Mouse (Mus musculus) heart, postnatal 0 days (tissue): Measurements from ENCODE around the gene Pola2. TPM values are rescaled to one million over a fixed set of nuclear protein-coding genes. Genes with fewer than 3 reads are reported as not detected.

Source experiments
- ATAC-seq: fragments of 200-750 bp; cut with Nextera tagmentation; 2 replicates; pipeline ENCODE4 v1.8.0; 2017; ENCODE audit warnings: low read depth, moderate number of reproducible peaks, moderate library complexity; ENCODE audit not compliant: insufficient read depth
- DNase-seq: peaks from one replicate; pipeline ENCODE4 v3.0.0-alpha.2; 2016; ENCODE audit warnings: low spot score
- H3K27ac ChIP-seq: fragments of 300-500 bp; sonication (generic); 2 replicates; pipeline ENCODE4 v1.5.1; 2014; ENCODE audit warnings: low read depth, mild to moderate bottlenecking
- H3K27me3 ChIP-seq: fragments of 300-500 bp; sonication (generic); 2 replicates; pipeline ENCODE4 v1.6.1; 2014; ENCODE audit warnings: low read length, mixed read lengths; ENCODE audit not compliant: control insufficient read depth, insufficient read depth
- H3K36me3 ChIP-seq: fragments of 300-500 bp; sonication (generic); replicated peaks from 2 replicates; pipeline ENCODE4 v1.6.1; 2014; ENCODE audit warnings: low read length, mixed read lengths; ENCODE audit not compliant: control insufficient read depth, insufficient read depth
- H3K4me1 ChIP-seq: fragments of 300-500 bp; sonication (generic); 2 replicates; pipeline ENCODE4 v1.6.1; 2014; ENCODE audit warnings: antibody characterized with exemption; ENCODE audit not compliant: control insufficient read depth, insufficient read depth
- H3K4me2 ChIP-seq: fragments of 300-500 bp; sonication (generic); 2 replicates; pipeline ENCODE4 v1.6.1; 2014; ENCODE audit warnings: low read depth, mild to moderate bottlenecking, low read length, moderate library complexity
- H3K4me3 ChIP-seq: fragments of 300-500 bp; sonication (generic); 2 replicates; pipeline ENCODE4 v1.5.1; 2014; ENCODE audit warnings: low read depth, low read length
- H3K9ac ChIP-seq: fragments of 300-500 bp; sonication (generic); replicated peaks from 2 replicates; pipeline ENCODE4 v1.6.1; 2014; ENCODE audit warnings: low read depth, low read length, mixed read lengths
- H3K9me3 ChIP-seq: fragments of 300-500 bp; sonication (generic); replicated peaks from 2 replicates; pipeline ENCODE4 v1.6.1; 2016; ENCODE audit warnings: low read length; ENCODE audit not compliant: control insufficient read depth
- CTCF ChIP-seq: IDR thresholded peaks from 2 replicates; pipeline ENCODE4 v1.5.1; 2016; ENCODE audit warnings: antibody characterized with exemption, control low read depth, low read depth
- EP300 ChIP-seq: IDR thresholded peaks from 2 replicates; pipeline ENCODE4 v1.6.1; 2016; ENCODE audit warnings: antibody characterized with exemption, low read depth
- WGBS: fragments of 180-500 bp; shearing (Covaris S2); extraction: QIAGEN DNeasy Blood & Tissue Kit; methylation state at CpG from one replicate; pipeline ENCODE4 v1.1.7; 2014; 5-methylcytosine and 5-hydroxymethylcytosine counted together
- polyA plus RNA-seq: library from polyadenylated mRNA; unstranded; fragments of >200 nt; fragmentation: Nextera tagmentation; extraction: Ambion mirVana; gene quantifications from 2 replicates; pipeline ENCODE4 v1.2.1, GENCODE M21; 2015
- total RNA-seq: library from RNA; depleted of rRNA; stranded (reverse); fragments of >200 nt; gene quantifications from 2 replicates; pipeline ENCODE4 v1.2.3, GENCODE M21; 2014; ENCODE audit warnings: low replicate concordance

Pola2 gene
- total and polyA plus RNA-seq, 2 experiments from 2014 or later = 34.1 to 44.7 TPM

DNA sequence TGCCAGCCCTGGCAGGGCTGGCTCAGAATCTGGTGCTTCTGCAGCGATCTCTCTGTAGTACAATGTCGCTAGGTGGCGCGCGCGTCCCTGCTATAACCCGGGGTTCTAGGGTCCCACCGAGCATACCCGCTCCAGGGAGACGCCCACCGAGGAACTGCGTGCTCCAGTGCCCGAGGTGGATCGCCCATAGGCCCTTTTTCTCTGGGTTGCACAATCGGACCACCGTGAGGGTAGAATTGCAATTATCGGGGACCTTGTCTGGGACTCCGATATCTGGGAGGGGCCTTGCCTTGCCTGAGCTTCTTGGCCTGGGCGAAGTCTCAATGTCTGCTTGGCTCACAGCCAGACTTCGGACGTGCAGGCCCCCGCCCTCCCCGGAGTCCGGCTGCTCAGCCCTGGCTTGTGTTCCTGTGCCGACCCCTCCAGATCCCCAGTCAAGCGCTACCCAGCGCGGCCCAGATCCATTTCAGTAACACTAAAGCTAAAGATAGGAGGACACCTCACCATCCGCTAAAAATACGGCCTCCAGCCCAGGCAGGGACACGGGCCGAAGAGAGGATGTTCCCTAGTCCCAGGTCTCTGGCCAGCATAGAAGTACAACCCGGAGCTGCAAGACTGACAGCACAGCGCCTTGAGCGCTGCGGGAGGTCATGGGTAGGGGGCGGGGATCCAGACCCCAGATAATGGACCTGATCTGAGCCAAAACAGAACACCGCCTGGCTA is 39.9 kb downstream of the Pola2 start:
- no peaks in the 10 kb centered on the region for H3K9me3 ChIP-seq
- H3K9ac ChIP-seq = peak overlapping the region; percentile 55
- TF ChIP-seq CTCF (peak; percentile 83), EP300 (0 out of 2 replicates have a peak, but pooled peaks have one; percentile 25)
- H3K4me1 ChIP-seq = peaks cover 10% of the 10 kb centered on the region; the same call in 1 of the 2 replicates
- ATAC-seq = peak; percentile 80
- H3K36me3 ChIP-seq = peaks cover under 1% of the 10 kb centered on the region; the same call in 1 of the 2 replicates
- peak overlapping the region; percentile 89 for H3K27ac ChIP-seq
- H3K4me3 ChIP-seq = peak overlapping the region; percentile 60
- DNase-seq = peak; percentile 92
- H3K27me3 ChIP-seq = no peaks in the 10 kb centered on the region
- under 1% methylated on average over 38 of the region's 38 CpGs for WGBS
- peak overlapping the region; percentile 87 for H3K4me2 ChIP-seq

DNA sequence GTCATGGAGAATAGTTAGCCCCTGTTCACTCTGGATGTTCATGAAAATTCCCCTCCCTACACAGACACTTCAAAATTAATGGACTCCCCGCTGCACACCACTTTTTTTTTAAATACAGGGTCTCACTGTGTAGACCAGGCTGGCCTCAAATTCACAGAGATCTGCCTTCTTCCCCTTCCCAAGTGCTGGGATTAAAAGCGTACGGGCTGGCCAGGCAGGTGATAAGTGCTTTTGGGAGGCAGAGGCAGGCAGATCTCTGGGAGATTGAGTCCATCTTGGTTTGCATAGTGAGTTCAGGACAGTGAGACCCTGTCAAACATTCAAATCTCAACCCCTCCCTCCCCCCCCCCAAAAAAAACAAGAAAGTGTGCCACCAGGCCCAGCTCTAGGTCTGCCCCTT is 41.0 kb downstream of the Pola2 start:
- TF ChIP-seq EP300 (no peak), CTCF (no peak)
- H3K27ac ChIP-seq = peak overlapping the region; percentile 64

DNA sequence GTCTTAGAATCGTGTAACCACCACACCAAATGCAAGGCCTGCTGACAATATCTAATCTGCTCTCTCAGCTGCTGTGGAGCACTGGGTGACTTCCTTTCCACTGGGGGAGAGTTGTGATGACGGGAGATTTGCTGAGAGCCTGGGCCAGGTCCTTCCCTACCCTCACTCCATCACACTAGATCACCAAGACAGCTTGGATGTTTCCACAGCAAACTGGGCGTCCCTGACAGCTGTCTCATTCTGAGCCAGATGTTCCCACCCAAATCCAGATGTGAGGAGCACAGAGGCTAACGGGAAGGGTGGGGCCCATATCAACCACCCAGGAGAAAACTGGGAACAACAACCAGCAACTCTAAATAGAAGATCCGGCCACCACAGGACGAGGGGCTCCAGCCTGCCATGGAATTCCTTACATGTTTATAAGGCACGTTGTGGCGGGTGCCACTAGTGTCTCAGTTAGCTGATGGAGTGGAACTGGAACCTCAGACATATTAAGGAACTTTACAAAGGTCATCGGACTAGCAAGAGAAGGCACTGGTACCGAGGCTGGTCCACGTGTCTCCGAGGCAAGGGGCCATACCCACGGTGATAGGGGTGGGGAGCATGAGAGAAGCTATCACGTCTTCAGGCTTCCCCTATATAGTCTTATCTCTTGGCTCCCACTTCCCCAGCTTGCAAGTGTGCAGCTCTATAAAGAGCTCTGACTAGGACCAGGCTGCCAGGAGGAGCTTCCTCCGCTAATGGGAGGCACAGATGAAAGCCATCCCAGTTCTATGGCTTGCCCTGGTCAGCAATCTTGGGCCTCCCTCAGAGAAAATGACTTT is 41.7 kb downstream of the Pola2 start:
- Histone ChIP-seq H3K9me3 (no peaks in the 10 kb centered on the region), H3K4me1 (peaks cover 4% of the 10 kb centered on the region; the same call in 1 of the 2 replicates), H3K36me3 (peaks cover 19% of the 10 kb centered on the region), H3K9ac (peak overlapping the region; percentile 15), H3K27ac (peak overlapping the region; percentile 64), H3K4me2 (peak overlapping the region; percentile 87), H3K27me3 (no peaks in the 10 kb centered on the region), H3K4me3 (peak overlapping the region; percentile 26)
- TF ChIP-seq CTCF (no peak), EP300 (no peak)
- ATAC-seq = no peak
- 31% methylated on average over 15 of the region's 15 CpGs for WGBS
- peak; percentile 22 for DNase-seq

More for the DNA sequence above, 41.0 kb downstream of the Pola2 start:
- H3K4me3 ChIP-seq = peak overlapping the region; percentile 26
- H3K27me3 ChIP-seq = no peaks in the 10 kb centered on the region
- no peaks in the 10 kb centered on the region for H3K9me3 ChIP-seq
- DNase-seq = no peak
- H3K36me3 ChIP-seq = peaks cover 12% of the 10 kb centered on the region
- peaks cover 4% of the 10 kb centered on the region; the same call in 1 of the 2 replicates for H3K4me1 ChIP-seq
- ATAC-seq = no peak
- peak overlapping the region; percentile 87 for H3K4me2 ChIP-seq
- H3K9ac ChIP-seq = peak overlapping the region; percentile 15; the same call in 1 of the 2 replicates
- 93% methylated on average over 3 of the region's 3 CpGs for WGBS

DNA sequence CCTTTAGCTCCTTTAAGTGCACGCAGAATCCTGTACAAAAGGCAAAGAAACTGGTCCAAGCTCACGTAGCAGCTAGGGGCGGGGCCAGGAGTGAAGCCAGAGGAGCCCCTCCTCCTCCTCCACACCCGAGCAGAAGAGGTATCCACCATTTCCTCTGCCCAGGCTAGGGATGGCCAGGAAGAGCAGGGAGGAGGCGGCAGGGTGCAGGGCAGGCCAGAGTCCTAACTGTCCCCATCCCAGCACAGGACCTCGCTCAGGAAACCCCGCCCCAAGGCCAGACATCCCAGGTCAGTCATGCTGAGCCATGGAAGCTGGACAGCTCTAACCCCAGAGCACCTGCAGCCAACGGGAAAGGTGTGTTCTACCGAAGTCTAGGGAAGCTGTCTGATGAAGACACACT is 42.3 kb downstream of the Pola2 start:
- peak overlapping the region; percentile 64 for H3K27ac ChIP-seq
- H3K9me3 ChIP-seq = no peaks in the 10 kb centered on the region

DNA sequence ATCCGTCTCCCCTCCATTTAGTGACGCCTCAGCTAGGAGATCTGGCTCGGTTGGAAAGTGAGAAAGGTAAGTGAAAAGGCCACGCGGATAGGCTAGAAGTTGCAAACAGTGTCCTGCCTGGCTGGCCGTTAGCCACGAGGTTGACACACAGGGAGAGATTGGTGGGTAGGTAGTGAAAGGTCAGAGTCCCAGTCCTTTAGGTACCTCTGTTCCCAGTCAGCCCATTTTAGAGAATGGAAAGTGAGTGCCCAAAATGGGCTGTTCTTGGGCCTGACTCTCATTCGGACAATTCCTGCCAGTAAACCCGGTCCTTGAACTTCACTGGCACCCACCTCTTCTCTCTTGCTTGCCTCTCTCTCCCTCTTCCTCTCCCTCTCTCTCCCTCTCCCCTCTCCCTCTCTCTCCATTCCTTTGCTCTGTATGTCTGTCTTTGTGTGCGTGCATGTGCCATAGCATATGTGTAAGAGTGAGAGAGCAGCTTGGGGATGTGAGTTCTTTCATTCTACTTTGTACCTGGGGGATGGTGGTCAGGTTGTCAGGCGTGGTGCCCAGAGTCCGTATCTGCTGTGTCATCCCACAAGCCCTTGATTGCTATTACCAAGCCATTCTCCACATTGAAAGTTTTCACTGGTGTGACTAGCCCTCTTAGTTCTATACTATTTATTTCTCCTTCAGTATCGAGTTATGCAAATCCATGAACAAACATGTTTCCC is 50.8 kb downstream of the Pola2 start, which contains the start of gene Dpf2:
Dpf2 (minus strand) TSS at position 4 of the 713 bp plus-strand sequence.
- ATAC-seq = peak; percentile 14
- WGBS = 15% methylated on average over 13 of the region's 13 CpGs

More for the DNA sequence above, 42.3 kb downstream of the Pola2 start:
- no peak; the same call in 1 of the 2 replicates for ATAC-seq
- DNase-seq = peak; percentile 30
- no peaks in the 10 kb centered on the region for H3K27me3 ChIP-seq
- H3K36me3 ChIP-seq = peaks cover 24% of the 10 kb centered on the region
- peak overlapping the region; percentile 87 for H3K4me2 ChIP-seq
- H3K4me3 ChIP-seq = peak overlapping the region; percentile 26; the same call in 1 of the 2 replicates
- H3K4me1 ChIP-seq = peaks cover 4% of the 10 kb centered on the region; the same call in 1 of the 2 replicates
- WGBS = 32% methylated on average over 9 of the region's 9 CpGs
- TF ChIP-seq CTCF = no peak
- TF ChIP-seq EP300 = no peak
- H3K9ac ChIP-seq = no peak overlapping the region; the same call in 1 of the 2 replicates

More for the DNA sequence above, 50.8 kb downstream of the Pola2 start, which contains the start of gene Dpf2:
- peaks cover 31% of the 10 kb centered on the region for H3K36me3 ChIP-seq
- no peaks in the 10 kb centered on the region for H3K27me3 ChIP-seq
- H3K27ac ChIP-seq = peak within 1 kb of the TSS; percentile 88
- TF ChIP-seq EP300 (no peak), CTCF (no peak)
- peak within 1 kb of the TSS; percentile 82 for H3K4me2 ChIP-seq
- H3K9ac ChIP-seq = peak within 1 kb of the TSS; percentile 93
- no peaks in the 10 kb centered on the region for H3K9me3 ChIP-seq
- H3K4me3 ChIP-seq = peak within 1 kb of the TSS; percentile 82
- no peak for DNase-seq
- peaks cover 25% of the 10 kb centered on the region for H3K4me1 ChIP-seq
